Mouse (Mus musculus) midbrain, embryonic 11.5 days (tissue): ENCODE measurements around the gene Helt. TPM values are rescaled to one million over a fixed set of nuclear protein-coding genes. Genes with fewer than 3 reads are reported as not detected.
A peak's percentile ranks its signal among the peaks of the same experiment; 100 is the strongest.

Source experiments
- ATAC-seq: fragments of 200-750 bp; cut with Nextera tagmentation; 2 replicates; pipeline ENCODE4 v1.8.0; 2017; ENCODE audit warnings: moderate TSS enrichment, moderate library complexity; ENCODE audit not compliant: low FRiP score
- DNase-seq: peaks from one replicate; pipeline ENCODE4 v3.0.0; 2015; ENCODE audit warnings: low spot score; ENCODE audit errors: missing footprints
- H3K27ac ChIP-seq: fragments of 300-500 bp; sonication (generic); 2 replicates; pipeline ENCODE4 v1.5.1; 2014; ENCODE audit warnings: low read depth, low read length
- H3K27me3 ChIP-seq: fragments of 300-500 bp; sonication (generic); 2 replicates; pipeline ENCODE4 v1.6.1; 2014; ENCODE audit warnings: mild to moderate bottlenecking, low read length, moderate library complexity, mixed read lengths; ENCODE audit not compliant: control insufficient read depth, insufficient read depth
- H3K36me3 ChIP-seq: fragments of 300-500 bp; sonication (generic); 2 replicates; pipeline ENCODE4 v1.6.1; 2014; ENCODE audit warnings: mild to moderate bottlenecking, low read length, moderate library complexity, mixed read lengths; ENCODE audit not compliant: control insufficient read depth, insufficient read depth
- H3K4me1 ChIP-seq: fragments of 300-500 bp; sonication (generic); 2 replicates; pipeline ENCODE4 v1.6.1; 2014; ENCODE audit warnings: low read length; ENCODE audit not compliant: control insufficient read depth, insufficient read depth
- H3K4me2 ChIP-seq: fragments of 300-500 bp; sonication (generic); 2 replicates; pipeline ENCODE4 v1.6.1; 2014; ENCODE audit warnings: mild to moderate bottlenecking, moderate library complexity
- H3K4me3 ChIP-seq: fragments of 300-500 bp; sonication (generic); 2 replicates; pipeline ENCODE4 v1.5.1; 2014; ENCODE audit warnings: low read depth, low read length
- H3K9ac ChIP-seq: fragments of 300-500 bp; sonication (generic); 2 replicates; pipeline ENCODE4 v1.6.1; 2014; ENCODE audit warnings: low read length
- H3K9me3 ChIP-seq: fragments of 300-500 bp; sonication (generic); 2 replicates; pipeline ENCODE4 v1.6.1; 2016; ENCODE audit warnings: low read length; ENCODE audit not compliant: control insufficient read depth
- WGBS: fragments of 180-500 bp; shearing (Covaris S2); extraction: QIAGEN DNeasy Blood & Tissue Kit; methylation state at CpG from one replicate; pipeline ENCODE4 v1.1.7; 2014; 5-methylcytosine and 5-hydroxymethylcytosine counted together
- polyA plus RNA-seq: library from polyadenylated mRNA; unstranded; fragments of >200 nt; fragmentation: Nextera tagmentation; extraction: Ambion mirVana; gene quantifications from 2 replicates; pipeline ENCODE4 v1.2.1, GENCODE M21; 2014

Gene Helt
- polyA plus RNA-seq, 1 experiment from 2014 or later, result 49.0 TPM

- no peaks in the 10 kb centered on the region; the same call in 1 of the 2 replicates for H3K27me3 ChIP-seq
- WGBS, result 77% methylated on average over 2 of the region's 2 CpGs
Observed at GRCm38 (mm10) chr8:46308189-46308588, 13.7 kb upstream of the Helt start.

GRCm38 (mm10) chr8:46305733-46306349, 11.4 kb upstream of the Helt start:
- ATAC-seq, result peak; percentile 27; the same call in 1 of the 2 replicates
- Histone ChIP-seq H3K4me2 (no peak overlapping the region), H3K9ac (no peak overlapping the region), H3K9me3 (no peaks in the 10 kb centered on the region), H3K36me3 (no peaks in the 10 kb centered on the region), H3K27ac (no peak overlapping the region), H3K4me1 (no peaks in the 10 kb centered on the region), H3K4me3 (no peak overlapping the region), H3K27me3 (no peaks in the 10 kb centered on the region; the same call in 1 of the 2 replicates)
- 10% methylated on average over 9 of the region's 9 CpGs for WGBS
- DNase-seq, result peak; percentile 95

More at GRCm38 (mm10) chr8:46308189-46308588, 13.7 kb upstream of the Helt start:
- Histone ChIP-seq H3K36me3 (no peaks in the 10 kb centered on the region), H3K9ac (no peak overlapping the region), H3K4me2 (no peak overlapping the region), H3K9me3 (no peaks in the 10 kb centered on the region), H3K4me3 (no peak overlapping the region), H3K27ac (no peak overlapping the region), H3K4me1 (no peaks in the 10 kb centered on the region)
- no peak for ATAC-seq
- no peak for DNase-seq

- H3K36me3 ChIP-seq, result no peaks in the 10 kb centered on the region
- ATAC-seq (no peak), DNase-seq (peak; percentile 51)
- H3K4me2 ChIP-seq, result no peak overlapping the region
- no peak overlapping the region for H3K27ac ChIP-seq
- peaks cover 24% of the 10 kb centered on the region for H3K27me3 ChIP-seq
- WGBS, result 90% methylated on average over 9 of the region's 9 CpGs
- H3K9me3 ChIP-seq, result no peaks in the 10 kb centered on the region
- H3K9ac ChIP-seq, result no peak overlapping the region
- no peak overlapping the region for H3K4me3 ChIP-seq
- no peaks in the 10 kb centered on the region for H3K4me1 ChIP-seq
Observed at GRCm38 (mm10) chr8:46302121-46302520, 7.7 kb upstream of the Helt start.

- WGBS, result 27% methylated on average over 7 of the region's 7 CpGs
- no peak overlapping the region for H3K9ac ChIP-seq
- peaks cover 56% of the 10 kb centered on the region for H3K27me3 ChIP-seq
- H3K4me2 ChIP-seq, result no peak overlapping the region
- peaks cover 7% of the 10 kb centered on the region for H3K4me1 ChIP-seq
- no peak overlapping the region for H3K27ac ChIP-seq
- no peaks in the 10 kb centered on the region for H3K36me3 ChIP-seq
- no peaks in the 10 kb centered on the region for H3K9me3 ChIP-seq
- no peak for ATAC-seq
- H3K4me3 ChIP-seq, result no peak overlapping the region
- DNase-seq, result no peak
Observed at GRCm38 (mm10) chr8:46298847-46299246, 4.4 kb upstream of the Helt start.

GRCm38 (mm10) chr8:46296551-46296950, 2.1 kb upstream of the Helt start:
- peak overlapping the region; percentile 33; the same call in 1 of the 2 replicates for H3K4me2 ChIP-seq
- WGBS, result 2% methylated on average over 11 of the region's 11 CpGs
- H3K9ac ChIP-seq, result no peak overlapping the region
- no peak overlapping the region for H3K4me3 ChIP-seq
- no peaks in the 10 kb centered on the region for H3K36me3 ChIP-seq
- peaks cover 79% of the 10 kb centered on the region for H3K27me3 ChIP-seq
- peaks cover 10% of the 10 kb centered on the region for H3K4me1 ChIP-seq
- H3K9me3 ChIP-seq, result no peaks in the 10 kb centered on the region
- no peak overlapping the region for H3K27ac ChIP-seq
- peak; percentile 91 for DNase-seq
- no peak for ATAC-seq

- ATAC-seq (no peak), DNase-seq (peak; percentile 83)
- H3K27ac ChIP-seq, result no peak overlapping the region; the same call in 1 of the 2 replicates
- peaks cover 10% of the 10 kb centered on the region for H3K4me1 ChIP-seq
- H3K27me3 ChIP-seq, result peaks cover 85% of the 10 kb centered on the region
- peak overlapping the region; percentile 33; the same call in 1 of the 2 replicates for H3K4me2 ChIP-seq
- WGBS, result 1% methylated on average over 8 of the region's 8 CpGs
- H3K36me3 ChIP-seq, result no peaks in the 10 kb centered on the region
- H3K4me3 ChIP-seq, result no peak overlapping the region
- H3K9me3 ChIP-seq, result no peaks in the 10 kb centered on the region
- no peak overlapping the region for H3K9ac ChIP-seq
Observed at GRCm38 (mm10) chr8:46295951-46296350, 1.5 kb upstream of the Helt start.

- Histone ChIP-seq H3K4me1 (peaks cover 12% of the 10 kb centered on the region), H3K27ac (no peak overlapping the region)
- WGBS, result under 1% methylated on average over 14 of the region's 14 CpGs
Observed at GRCm38 (mm10) chr8:46295101-46295534, 647 bp upstream of the Helt start.

GRCm38 (mm10) chr8:46293741-46294151, 725 bp downstream of the Helt start:
- Histone ChIP-seq H3K27me3 (peaks cover 80% of the 10 kb centered on the region), H3K9ac (peak overlapping the region; percentile 20; the same call in 1 of the 2 replicates), H3K4me3 (peak overlapping the region; percentile 28), H3K4me2 (peak overlapping the region; percentile 41), H3K9me3 (no peaks in the 10 kb centered on the region), H3K4me1 (peaks cover 15% of the 10 kb centered on the region), H3K27ac (no peak overlapping the region), H3K36me3 (no peaks in the 10 kb centered on the region)
- ATAC-seq, result no peak
- peak; percentile 92 for DNase-seq
- WGBS, result under 1% methylated on average over 16 of the region's 16 CpGs

More at GRCm38 (mm10) chr8:46295101-46295534, 647 bp upstream of the Helt start:
- DNase-seq (peak; percentile 93), ATAC-seq (peak; percentile 60)
- Histone ChIP-seq H3K9me3 (no peaks in the 10 kb centered on the region), H3K27me3 (peaks cover 87% of the 10 kb centered on the region), H3K4me3 (no peak overlapping the region), H3K9ac (no peak overlapping the region), H3K36me3 (no peaks in the 10 kb centered on the region), H3K4me2 (peak overlapping the region; percentile 41)

GRCm38 (mm10) chr8:46293201-46293600, 1.3 kb downstream of the Helt start:
- DNase-seq (peak; percentile 91), ATAC-seq (no peak)
- Histone ChIP-seq H3K27ac (no peak overlapping the region), H3K36me3 (no peaks in the 10 kb centered on the region), H3K27me3 (peaks cover 79% of the 10 kb centered on the region), H3K4me1 (peaks cover 17% of the 10 kb centered on the region), H3K9ac (peak overlapping the region; percentile 48), H3K4me2 (peak overlapping the region; percentile 41), H3K9me3 (no peaks in the 10 kb centered on the region), H3K4me3 (peak overlapping the region; percentile 28)
- WGBS, result under 1% methylated on average over 14 of the region's 14 CpGs
